Mouse (Mus musculus) spleen, postnatal 36 days (tissue): Measurements from ENCODE around the gene Olfr198.
"Not testable (repeated sequence)": the region's sequence is repeated elsewhere in the genome, so short reads cannot be mapped to it uniquely, and the experiment has no call there.

Experiments used
- DNase-seq, 2 experiments: peaks; one replicate each; pipeline ENCODE4 v3.0.0; 2022; ENCODE audit warnings: low spot score in 2 of 2, mixed read lengths in 1 of 2

Olfr198 gene

GRCm38 (mm10) chr16:59203433-59203832, at the start of gene Olfr198:
Gene Olfr198 (minus strand): TSS chr16:59203533.
- DNase-seq = not testable (repeated sequence)

GRCm38 (mm10) chr16:59249684-59250083, 46.4 kb upstream of the Olfr198 start:
- no peak for DNase-seq

GRCm38 (mm10) chr16:59219667-59220066, 16.3 kb upstream of the Olfr198 start, which contains the start of gene Olfr199:
Gene Olfr199 (minus strand): TSS chr16:59219767.
- not testable (repeated sequence) for DNase-seq

GRCm38 (mm10) chr16:59217861-59218260, 14.5 kb upstream of the Olfr198 start:
- not testable (repeated sequence) for DNase-seq

- DNase-seq = no peak
Observed at GRCm38 (mm10) chr16:59170354-59170753, 33.0 kb downstream of the Olfr198 start, which contains the start of gene Olfr196. Gene Olfr196 (minus strand): TSS chr16:59170454.

- DNase-seq = no peak
Observed at GRCm38 (mm10) chr16:59151996-59152395, 51.3 kb downstream of the Olfr198 start.
